Mouse (Mus musculus) cerebellum, postnatal 25 days (tissue): ENCODE measurements around the gene Snx9.

Experiments used
- DNase-seq, 2 experiments: peaks; one replicate each; pipeline ENCODE4 v3.0.0; 2021; ENCODE audit warnings: mixed read lengths in 2 of 2

Snx9 gene

GRCm38 (mm10) chr17:5841128-5841942, at the start of gene Snx9:
Gene Snx9 (plus strand): TSS chr17:5841329.
- DNase-seq = peak; percentile 85 to 89

DNA sequence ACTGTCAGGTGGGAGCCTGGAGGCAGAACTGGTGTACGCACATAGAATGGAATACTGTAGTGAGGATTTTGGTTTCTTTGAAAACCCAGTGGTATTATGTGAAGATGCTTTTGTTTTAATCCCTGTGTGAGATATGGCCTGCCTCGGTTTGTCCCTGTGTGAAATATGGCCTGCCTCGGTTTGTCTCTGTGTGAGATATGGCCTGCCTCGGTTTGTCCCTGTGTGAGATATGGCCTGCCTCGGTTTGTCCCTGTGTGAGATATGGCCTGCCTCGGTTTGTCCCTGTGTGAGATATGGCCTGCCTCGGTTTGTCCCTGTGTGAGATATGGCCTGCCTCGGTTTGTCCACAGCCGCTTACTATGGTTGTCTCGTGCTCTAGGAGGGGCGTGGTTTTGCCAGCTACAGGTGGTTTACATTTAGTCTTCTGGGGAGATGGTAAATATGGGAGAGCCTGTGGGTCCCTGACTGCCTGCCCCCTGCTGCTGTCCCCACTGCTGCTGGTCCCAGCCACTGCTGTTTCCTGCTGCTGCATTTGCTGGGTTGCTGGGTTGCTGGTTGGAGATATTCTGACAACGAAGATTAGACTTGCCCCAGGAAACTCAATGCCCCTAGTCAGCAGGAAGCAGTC, 48.9 kb upstream of the Snx9 start:
- DNase-seq = no peak

- no peak for DNase-seq
Measured at GRCm38 (mm10) chr17:5793593-5793992, 47.5 kb upstream of the Snx9 start.

- no peak for DNase-seq
Measured at GRCm38 (mm10) chr17:5794276-5794675, 46.9 kb upstream of the Snx9 start.

DNA sequence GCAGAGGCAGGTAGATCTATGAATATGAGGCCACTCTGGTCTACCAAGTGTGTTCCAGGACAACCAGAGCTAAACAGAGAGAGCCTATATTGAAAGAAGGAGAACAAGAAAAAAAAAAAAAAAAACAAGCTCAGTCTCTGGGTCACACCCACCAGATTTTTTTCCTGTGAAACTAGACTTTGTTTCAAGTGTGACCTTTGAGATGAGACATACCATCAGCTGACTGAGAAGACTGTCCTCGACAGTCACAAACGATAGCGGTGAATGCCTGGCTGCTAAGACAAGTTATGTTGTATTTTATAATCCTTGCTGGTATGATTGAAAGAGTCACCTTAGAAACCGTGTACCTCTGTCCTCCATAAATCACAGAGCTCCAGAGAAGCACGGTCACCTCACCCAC, 45.8 kb upstream of the Snx9 start:
- DNase-seq = no peak

GRCm38 (mm10) chr17:5795878-5796277, 45.3 kb upstream of the Snx9 start:
- peak; percentile 62 to 83 for DNase-seq

- peak; percentile 35 to 61 for DNase-seq
Measured at GRCm38 (mm10) chr17:5797124-5797760, 43.9 kb upstream of the Snx9 start.

DNA sequence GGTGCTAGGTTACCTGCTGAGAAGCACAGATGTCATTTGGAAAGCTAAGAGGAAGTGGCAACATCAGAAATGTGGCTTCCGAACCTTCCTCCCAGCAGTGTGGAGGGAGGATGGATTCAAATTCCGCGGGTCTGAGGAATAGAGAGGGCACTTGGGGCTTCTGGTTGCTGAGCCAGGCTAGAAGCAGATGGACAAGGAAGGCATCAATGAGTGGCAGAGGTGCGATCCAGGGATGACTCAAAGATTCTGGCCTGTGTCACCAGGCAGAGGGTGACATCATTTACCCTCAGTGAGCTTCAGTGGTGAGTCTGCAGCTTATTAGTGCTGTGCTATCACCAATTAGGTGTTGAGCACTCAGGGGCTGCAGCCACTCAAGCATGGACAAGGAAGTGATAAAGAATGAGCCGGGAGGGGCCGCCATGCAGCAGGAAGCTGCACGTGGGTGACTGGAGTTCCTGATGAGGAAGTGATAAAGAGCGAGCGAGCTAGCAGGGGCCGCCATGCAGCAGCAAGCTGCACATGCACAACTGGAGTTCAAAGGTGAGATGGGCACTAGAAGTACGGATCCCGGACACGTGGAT, 42.8 kb upstream of the Snx9 start:
- peak; percentile 50 to 65 for DNase-seq

- DNase-seq = no peak
Measured at GRCm38 (mm10) chr17:5798900-5799299, 42.2 kb upstream of the Snx9 start.

- DNase-seq = no peak
Measured at GRCm38 (mm10) chr17:5799396-5800021, 41.6 kb upstream of the Snx9 start.

GRCm38 (mm10) chr17:5800254-5800653, 40.9 kb upstream of the Snx9 start:
- DNase-seq = no peak

DNA sequence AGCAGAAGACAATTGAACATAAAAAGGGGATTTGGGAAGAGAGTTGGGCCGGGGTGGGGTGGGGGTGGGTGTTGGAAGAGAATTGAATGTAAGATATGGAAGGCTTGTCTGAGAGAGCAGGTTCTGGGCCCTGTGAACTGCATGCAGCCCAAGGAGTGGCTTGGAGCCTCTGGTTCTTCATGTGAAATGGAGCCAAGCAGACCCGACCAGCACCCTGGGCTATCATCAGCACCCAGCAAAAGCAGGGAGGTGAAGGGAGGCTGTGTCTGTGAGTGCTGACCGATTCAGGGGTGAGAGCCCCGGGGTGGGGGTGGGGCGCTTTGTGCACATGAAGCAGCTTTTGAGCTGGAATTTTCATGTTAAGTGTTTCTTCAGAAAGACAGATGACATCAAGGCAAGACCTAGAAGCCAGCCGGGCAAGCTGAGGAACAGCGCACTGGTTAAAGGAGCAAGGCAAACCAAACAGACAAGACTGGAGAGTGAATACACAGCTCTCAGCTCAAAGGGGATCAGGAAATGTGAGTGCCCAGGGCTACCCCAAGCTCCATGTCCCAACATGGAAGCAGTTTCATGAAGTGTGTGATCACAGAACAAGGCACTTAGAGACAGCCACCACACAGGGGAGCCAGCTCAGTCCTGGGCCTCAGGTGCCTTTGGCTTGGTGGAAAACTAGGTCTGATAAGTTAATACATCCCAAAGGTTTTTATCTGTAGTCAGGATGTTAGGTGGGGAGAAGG, 40.1 kb upstream of the Snx9 start:
- no peak for DNase-seq

GRCm38 (mm10) chr17:5801761-5802655, 39.1 kb upstream of the Snx9 start:
- no peak for DNase-seq

DNA sequence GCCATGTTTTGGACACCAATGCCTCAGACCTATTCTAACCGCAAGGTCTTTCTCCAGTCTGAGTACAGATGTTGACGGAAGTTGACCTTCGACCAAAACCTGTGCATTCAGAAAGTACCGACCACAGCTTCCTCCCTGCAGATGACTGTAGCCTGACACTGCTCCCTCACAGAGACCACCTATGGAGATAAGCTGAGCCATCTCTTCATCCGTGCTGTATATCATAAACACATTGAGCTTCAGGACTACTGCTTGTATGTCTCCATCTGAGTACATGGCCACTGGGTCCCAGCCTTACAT, 38.5 kb upstream of the Snx9 start:
- DNase-seq = no peak

DNA sequence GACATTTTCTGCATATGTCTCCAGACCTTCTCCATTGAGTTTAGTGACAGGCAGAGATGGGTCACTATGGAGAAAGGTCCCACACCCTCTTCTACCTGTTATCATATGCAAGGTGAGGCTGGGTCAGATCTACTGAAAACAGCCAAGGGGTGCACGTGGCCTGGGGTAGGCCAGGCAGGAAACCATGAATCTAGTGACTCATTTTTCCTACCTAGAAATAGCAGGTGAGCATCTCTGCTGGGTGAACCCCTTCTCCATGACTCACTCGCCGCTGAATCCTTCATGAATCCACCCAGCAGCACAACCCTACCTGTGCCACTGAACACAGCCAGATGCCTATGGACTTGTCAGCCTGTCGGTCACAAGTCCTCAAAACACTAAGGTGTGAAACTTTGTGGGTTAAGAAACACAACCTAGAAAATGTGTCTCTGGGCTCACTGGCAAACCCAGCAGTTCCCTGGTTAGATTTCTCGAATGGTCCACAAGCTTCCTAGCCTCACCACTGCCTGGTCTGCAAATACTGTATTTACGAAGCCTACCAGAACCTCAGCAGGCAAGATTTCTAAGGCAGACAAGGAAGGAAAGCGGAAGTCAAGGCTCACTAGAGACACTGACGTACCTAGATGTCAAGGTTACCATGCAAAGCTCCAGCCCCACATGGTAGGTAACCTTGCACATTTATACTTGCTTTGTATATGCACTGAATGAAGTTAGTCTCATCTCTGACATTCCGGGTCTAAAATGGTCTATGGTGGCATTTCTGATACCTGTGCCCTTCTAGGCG, 37.7 kb upstream of the Snx9 start:
- DNase-seq = no peak

DNA sequence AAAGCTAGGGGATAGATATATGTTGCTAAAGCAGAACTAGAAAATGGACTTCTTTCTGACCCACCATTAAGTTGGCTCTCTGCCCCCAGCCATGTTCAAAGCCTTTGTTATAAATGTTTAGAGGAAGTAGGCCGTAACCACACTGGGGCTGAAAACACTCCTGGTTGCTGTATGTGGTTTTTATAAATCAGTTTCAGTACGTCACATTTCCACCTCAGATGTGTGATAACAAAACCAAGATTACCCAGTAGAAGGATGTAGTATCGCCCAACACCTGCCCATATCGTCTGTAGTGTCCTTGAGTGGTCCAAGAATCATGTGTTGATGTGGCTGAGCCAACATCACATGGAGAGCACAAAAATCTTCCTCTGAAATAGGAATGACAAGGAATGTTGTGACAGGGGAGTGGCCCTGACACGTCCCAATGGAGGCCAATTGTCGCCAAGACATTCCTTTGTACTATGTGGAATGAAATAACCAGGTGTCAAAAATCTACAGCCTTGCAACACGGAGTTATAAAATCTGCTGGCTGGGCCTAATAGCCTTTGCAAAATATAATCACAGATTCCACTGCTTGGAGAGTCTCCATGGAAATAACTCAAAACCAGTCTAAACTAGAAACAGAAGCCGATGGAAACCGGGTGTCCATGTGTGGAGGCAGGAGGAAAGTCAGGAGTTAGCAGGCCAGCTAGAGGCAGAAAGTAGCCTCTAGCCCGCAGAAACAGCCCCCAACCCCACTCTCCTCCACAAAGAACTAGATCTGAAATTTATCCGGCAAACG, 36.6 kb upstream of the Snx9 start:
- DNase-seq = no peak

- no peak for DNase-seq
Measured at GRCm38 (mm10) chr17:5805151-5805834, 35.8 kb upstream of the Snx9 start.

- no peak for DNase-seq
Measured at GRCm38 (mm10) chr17:5805935-5806334, 35.2 kb upstream of the Snx9 start.

DNA sequence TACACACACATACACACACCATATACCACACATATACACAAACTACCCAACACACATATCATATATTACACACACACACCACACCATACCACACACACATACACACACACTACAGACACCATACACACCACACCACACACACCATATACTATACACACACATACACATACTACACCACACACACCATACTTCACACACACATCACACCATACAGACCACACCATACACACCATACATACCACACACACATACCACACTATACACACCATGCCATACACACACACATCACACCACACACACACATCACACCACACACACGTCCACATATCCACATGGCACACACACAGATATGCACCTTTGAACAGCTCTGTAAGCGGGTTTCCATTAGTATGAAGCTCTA, 34.3 kb upstream of the Snx9 start:
- DNase-seq = no peak
